Mouse (Mus musculus): ENCODE data around the gene Vars2. TPM values are rescaled to one million over a fixed set of nuclear protein-coding genes. Genes with fewer than 3 reads are reported as not detected.

Gene Vars2
- total RNA-seq, 2 experiments from 2014 or later = 12.8 to 16.8 TPM

DNA sequence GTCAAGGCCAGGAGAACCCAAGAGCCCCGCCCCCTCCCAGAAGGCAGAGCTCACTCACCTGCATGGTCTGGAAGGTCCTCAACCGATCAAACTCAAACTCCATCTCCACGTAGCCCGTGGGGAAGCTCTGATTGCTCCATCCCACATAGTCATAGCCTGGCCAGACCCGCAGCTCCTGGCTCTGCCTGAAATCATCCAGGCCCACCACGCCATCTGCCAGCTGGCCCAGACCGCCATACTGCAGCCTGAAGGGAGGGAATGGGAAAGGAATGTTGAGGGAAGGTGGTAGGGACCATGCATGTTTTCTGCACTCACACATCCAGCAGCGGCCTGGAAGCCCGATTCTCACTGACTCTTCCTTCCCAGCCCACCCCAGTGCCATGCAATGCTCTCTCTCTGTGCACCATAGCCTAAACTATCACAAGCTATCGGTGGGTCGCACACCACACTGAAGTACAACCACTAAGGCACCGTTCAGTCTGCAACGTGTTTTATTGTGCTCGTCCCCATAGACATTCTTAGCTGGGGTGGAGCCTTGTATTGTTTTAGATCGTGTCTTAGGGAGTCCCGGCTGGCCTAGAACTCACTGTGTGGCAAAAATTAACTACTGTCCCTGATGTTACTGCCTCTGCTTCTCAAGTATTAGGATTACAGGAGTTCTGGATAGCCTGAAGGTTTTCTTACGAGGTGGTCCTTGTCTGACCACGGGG is 22.7 kb upstream of the Vars2 start:
- intact Hi-C loops (cut with DNase I) = no loop called here
- no peak for DNase-seq
- Histone ChIP-seq H3K27ac (no peak overlapping the region), H3K4me3 (no peak overlapping the region)
- TF ChIP-seq CTCF (IDR thresholded peaks at IDR 0.05) = no peak

DNA sequence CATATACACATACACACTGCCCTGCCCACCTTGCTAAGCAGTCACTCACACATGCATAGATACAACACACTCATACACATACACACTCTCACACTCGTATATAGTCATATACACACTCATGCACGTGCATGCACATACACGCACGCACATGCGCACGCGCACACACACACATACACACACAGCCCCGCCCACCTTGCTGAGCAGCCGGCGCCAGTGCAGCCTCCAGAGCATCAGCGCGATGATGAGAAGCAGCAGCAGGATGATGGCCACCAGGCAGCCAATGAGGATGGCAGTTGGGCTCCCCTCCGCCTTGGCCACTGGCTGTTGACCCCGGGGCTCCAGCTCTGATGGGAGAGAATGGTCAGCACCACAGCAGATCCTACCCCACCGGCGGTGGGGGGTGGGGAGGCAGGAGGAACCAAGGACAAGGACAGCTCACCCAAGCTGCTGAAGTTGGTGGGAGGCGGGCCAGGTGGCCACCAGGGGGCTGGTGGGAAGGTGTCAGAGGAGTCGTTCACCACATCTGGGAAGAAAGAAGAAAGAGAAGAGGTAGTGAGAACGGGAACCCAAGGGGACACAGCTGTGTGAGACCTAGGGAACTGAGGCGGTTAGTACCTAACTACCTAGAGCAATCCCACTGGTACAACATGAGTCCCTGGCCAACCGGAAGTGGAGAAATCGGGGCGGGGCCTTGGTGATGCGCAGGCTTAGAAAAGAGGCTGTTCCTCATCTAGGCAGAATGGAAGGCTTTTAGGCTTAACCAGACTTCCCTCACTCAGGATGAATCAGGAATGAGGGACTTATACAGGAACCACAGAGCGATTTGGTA is 21.2 kb upstream of the Vars2 start:
- H3K27ac ChIP-seq = no peak overlapping the region
- intact Hi-C loops (cut with DNase I) = no loop called here
- H3K4me3 ChIP-seq = no peak overlapping the region
- no peak for TF ChIP-seq CTCF (IDR thresholded peaks at IDR 0.05)
- DNase-seq = no peak

DNA sequence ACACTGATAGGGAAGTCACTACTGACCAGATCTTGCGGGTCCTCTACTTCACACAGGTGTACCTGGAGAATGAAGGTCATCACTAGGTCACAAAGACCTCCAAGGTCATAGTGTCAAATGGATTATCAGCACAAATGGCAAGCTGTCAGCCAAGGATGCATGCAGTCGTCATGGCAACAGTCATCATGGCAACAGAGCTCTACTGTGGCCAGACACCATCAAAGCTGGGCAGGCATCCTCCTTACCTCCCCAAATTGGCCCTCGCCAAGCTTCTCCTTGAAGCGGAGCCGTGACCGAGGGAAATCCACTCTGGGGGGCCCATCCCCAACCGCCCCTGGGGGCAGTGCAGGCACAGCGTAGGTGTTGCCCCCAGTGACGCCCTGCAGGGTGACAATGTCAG is 17.7 kb upstream of the Vars2 start:
- intact Hi-C loops (cut with DNase I) = no loop called here
- DNase-seq = no peak
- no peak overlapping the region for H3K27ac ChIP-seq
- no peak for TF ChIP-seq CTCF (IDR thresholded peaks at IDR 0.05)
- H3K4me3 ChIP-seq = no peak overlapping the region

DNA sequence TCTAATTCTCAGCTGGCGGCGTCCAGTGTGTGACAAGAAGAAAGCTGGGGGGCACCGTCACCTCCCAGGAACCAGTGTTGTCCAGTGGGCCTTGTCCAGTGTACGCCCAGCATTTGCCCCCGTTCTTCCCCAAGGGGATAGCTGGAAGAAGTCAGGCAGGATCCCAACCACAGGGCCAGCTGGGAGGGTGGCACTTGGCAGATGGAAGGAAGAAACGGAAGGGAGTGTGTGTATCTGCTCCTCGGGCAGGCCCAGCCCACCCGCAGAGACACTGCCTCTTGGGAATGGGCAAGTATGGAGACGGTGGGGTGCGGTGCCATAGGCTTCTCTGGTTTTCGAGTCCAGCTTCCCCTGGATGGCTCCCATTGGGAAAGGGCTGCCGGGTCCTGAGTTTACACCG is 14.6 kb upstream of the Vars2 start:
- Histone ChIP-seq H3K27ac (no peak overlapping the region), H3K4me3 (no peak overlapping the region)
- intact Hi-C loops (cut with DNase I) = no loop called here
- no peak for DNase-seq
- TF ChIP-seq CTCF (IDR thresholded peaks at IDR 0.05) = no peak

DNA sequence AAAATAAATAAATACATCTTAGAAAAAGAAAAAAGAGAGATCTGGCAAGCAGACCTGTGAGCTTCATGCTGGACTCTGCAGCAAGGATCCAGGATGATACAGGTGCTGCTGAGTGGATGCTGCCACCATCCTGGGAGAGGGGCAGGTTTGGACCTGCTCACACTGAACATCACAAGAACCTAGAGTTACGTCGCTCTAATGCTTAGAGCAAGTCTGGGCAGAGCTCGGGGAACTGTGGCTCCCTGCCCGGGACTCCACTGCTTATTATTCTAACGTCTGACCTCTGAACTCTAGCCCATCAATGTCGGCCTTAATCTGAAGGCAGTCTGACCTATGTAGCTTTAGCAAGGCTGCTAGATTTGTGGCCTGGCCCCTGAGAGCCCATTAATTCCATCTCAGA is 13.2 kb upstream of the Vars2 start:
- intact Hi-C loops (cut with DNase I) = no loop called here
- H3K4me3 ChIP-seq = no peak overlapping the region
- no peak for TF ChIP-seq CTCF (IDR thresholded peaks at IDR 0.05)
- no peak for DNase-seq
- no peak overlapping the region for H3K27ac ChIP-seq

DNA sequence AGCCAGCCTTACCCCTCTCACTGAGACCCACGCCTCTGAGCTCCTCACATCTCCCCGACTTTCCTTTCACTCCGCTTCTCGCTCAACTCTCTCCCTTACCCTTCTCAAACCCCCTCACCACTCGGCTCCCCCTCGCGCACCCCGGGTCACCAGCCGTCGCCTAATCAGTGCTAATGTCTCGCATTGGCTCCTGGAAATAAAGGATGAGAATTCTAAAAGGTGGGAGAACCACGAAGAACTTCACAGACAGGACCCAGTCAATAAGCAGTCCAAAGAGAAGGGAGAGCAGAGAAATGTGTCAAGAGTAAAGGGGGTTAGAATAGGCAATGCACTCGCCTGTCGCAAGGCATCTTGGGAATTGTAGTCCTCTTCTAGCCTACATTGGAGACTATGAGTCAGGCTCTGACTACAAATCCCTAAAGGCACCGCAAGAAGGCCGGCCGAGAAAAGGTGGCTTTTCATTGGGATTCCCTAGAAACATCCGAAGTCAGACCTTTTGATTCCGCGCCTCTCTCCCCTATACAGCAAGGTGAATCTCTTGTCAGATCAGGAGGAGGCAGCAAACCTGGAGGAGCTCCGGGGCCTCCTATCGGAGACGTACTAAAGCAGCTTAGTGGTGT is 6.1 kb upstream of the Vars2 start, which contains the start of gene Gtf2h4:
TSS of gene Gtf2h4 (minus strand) at position 324 of the 620 bp plus-strand sequence.
- TF ChIP-seq CTCF (IDR thresholded peaks at IDR 0.05) = peak; percentile 9; the same call in 1 of the 2 replicates
- DNase-seq = peak; percentile 87
- peak within 1 kb of the TSS; percentile 93 for H3K27ac ChIP-seq
- H3K4me3 ChIP-seq = peak within 1 kb of the TSS; percentile 73
- intact Hi-C loops (cut with DNase I) = loop anchor here (2.0 to 10.0 kb wide), 2 partner anchors 25 to 231 kb away; no protein-coding TSS in a partner anchor

DNA sequence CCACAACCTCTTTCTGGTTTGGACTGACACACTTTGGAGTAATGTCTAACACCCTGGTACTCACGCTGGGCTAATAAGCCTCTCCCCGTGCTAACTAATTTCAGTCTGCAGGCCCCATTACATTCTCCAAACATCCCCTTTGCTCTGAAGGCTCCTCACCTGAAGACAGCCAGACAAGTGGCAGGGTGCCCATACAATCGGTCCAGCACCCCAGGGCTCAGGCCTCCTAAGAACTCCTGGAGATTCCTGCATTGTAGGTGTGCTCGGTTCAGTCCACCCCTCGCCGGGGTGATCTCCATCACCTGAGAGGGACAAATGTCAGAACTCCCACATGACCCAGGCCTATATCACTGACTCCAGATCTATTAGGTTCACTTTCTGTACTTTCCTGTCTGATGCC is 5.1 kb upstream of the Vars2 start:
- no peak for DNase-seq
- H3K27ac ChIP-seq = no peak overlapping the region
- no peak for TF ChIP-seq CTCF (IDR thresholded peaks at IDR 0.05)
- intact Hi-C loops (cut with DNase I) = loop anchor here (2.0 to 10.0 kb wide), 2 partner anchors 26 to 232 kb away; no protein-coding TSS in a partner anchor
- H3K4me3 ChIP-seq = peak overlapping the region; percentile 73

DNA sequence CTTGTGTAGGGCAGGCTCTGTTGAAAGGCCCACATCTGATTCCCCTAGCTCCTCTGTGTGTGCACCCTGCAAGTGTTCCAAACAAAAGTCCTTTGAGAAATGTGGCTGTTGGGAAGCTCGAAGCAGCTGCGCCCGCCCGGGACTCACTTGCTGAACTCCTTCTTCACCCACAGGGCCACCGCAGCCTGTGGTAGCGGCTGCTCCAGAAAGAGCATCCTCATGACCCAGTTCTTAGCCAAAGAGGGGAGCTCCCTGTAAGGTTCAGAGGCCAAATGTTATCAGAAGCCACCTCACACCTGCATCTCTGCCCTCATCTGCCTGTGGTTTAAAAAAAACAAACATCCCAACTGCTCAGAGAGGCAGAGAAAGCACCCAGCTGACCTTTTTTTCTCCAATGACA is 4.5 kb upstream of the Vars2 start:
- Histone ChIP-seq H3K27ac (no peak overlapping the region), H3K4me3 (no peak overlapping the region)
- no peak for DNase-seq
- no peak for TF ChIP-seq CTCF (IDR thresholded peaks at IDR 0.05)
- intact Hi-C loops (cut with DNase I) = loop anchor here (2.0 to 10.0 kb wide), 2 partner anchors 27 to 233 kb away; no protein-coding TSS in a partner anchor

DNA sequence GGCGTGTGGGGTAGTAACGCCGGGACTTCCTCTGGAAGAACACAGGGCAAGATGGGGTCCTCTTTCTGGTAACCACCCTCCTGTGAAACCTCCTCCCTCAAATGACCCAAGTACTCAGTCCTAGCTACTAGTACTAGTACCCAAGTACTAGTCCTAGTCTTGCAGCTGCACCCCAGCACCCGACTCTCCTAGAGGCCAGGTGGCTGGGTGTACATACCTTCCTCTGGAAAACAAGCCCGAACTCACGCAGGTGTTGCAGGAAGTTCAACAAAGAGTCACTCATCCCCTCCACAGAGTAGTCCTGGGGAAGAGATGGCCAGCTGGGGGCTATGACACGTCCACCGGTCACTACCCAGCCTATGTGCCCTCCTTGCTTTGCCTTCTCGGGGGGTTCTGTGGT is 2.3 kb upstream of the Vars2 start:
- intact Hi-C loops (cut with DNase I) = loop anchor here (10.0 kb wide), 1 partner anchor 235 kb away; no protein-coding TSS in a partner anchor
- Histone ChIP-seq H3K27ac (no peak overlapping the region), H3K4me3 (no peak overlapping the region)
- TF ChIP-seq CTCF (IDR thresholded peaks at IDR 0.05) = no peak
- no peak for DNase-seq

DNA sequence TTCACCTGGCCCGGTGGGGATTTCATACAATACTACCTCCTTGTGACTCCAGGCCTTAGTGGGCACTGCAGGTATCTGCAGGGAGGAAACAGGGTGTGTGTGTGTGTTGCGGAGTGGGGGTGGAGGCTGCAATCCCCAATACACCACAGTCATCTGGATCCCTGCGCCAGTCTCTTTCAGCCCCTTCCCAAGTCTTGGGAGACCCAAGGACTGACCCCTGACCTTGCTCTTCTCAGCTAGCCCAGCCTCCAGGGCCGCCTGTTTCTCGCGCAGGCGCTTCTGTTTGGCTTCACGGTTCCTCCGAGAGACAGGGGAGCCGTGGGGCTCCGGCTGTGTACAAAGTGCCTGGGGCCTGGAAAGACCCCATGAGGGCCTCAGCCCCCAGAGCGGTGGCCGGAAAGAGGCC is 538 bp downstream of the Vars2 start:
- H3K27ac ChIP-seq = peak overlapping the region; percentile 92
- TF ChIP-seq CTCF (IDR thresholded peaks at IDR 0.05) = no peak
- intact Hi-C loops (cut with DNase I) = no loop called here
- DNase-seq = no peak
- peak overlapping the region; percentile 92 for H3K4me3 ChIP-seq

DNA sequence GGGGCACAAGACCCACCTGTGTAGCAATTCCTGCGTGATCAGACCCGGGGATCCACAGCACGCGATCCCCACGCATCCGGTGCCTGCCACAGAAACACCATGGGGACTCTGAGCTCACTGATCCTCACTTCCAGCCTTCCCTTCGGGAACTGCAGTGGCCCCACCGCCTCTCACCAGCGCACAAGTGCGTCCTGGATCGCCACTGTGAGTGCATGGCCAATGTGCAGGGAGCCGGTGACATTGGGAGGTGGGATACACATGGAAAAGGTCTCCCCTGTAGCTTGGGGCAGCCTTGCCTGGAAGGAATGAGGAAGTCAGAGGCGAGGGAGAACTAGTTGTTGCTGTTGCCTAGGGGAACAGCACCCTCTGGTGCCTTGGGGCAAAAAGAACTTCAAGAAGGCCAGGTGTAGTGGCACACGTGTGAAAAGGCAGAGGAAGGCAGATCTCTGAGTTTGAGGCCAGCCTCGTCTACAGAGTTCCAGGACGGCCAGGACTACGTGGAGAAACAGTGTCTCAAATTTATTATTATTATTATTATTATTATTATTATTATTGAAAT is 1.4 kb downstream of the Vars2 start:
- no peak for DNase-seq
- Histone ChIP-seq H3K27ac (no peak overlapping the region), H3K4me3 (no peak overlapping the region)
- intact Hi-C loops (cut with DNase I) = no loop called here
- peak; percentile 33 for TF ChIP-seq CTCF (IDR thresholded peaks at IDR 0.05)

DNA sequence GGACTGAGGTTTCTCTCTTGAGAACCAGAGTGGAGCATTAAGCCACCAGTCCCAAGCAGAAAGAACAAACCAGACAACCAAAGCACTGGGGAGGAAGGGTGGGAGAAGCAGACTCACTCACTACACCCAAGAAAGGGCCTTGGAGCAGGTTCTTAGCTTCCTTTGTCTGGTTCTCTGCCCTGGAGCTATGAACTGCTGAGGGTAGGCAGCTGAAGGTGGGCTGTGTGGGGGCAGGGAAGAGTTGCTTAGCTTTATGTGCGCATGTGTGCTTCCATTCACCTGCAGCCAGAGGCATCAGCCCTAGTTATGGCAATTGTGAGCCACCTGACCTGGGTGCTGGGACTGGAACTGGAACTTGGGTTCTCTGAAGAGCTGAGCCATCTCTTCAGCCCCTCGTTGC is 14.3 kb downstream of the Vars2 start:
- DNase-seq = no peak
- Histone ChIP-seq H3K4me3 (no peak overlapping the region), H3K27ac (no peak overlapping the region)
- intact Hi-C loops (cut with DNase I) = no loop called here
- TF ChIP-seq CTCF (IDR thresholded peaks at IDR 0.05) = no peak

Data from gastrocnemius, adult 2 months (tissue).